Mouse (Mus musculus) ES-Bruce4 (cell line): ENCODE measurements around the gene Gm12184.

Source experiments
- CTCF ChIP-seq: IDR thresholded peaks from one replicate; pipeline ENCODE4 v1.8.1; 2011; ENCODE audit warnings: low read depth, low read length
- EP300 ChIP-seq: IDR thresholded peaks from 2 replicates; pipeline ENCODE4 v1.6.1; 2011; ENCODE audit warnings: low read depth, low read length; ENCODE audit not compliant: insufficient read depth
- POLR2A ChIP-seq: IDR thresholded peaks from one replicate; pipeline ENCODE4 v1.8.1; 2011; ENCODE audit warnings: low read length; ENCODE audit not compliant: insufficient read depth

GRCm38 (mm10) chr11:48866481-48866880 lies 40.0 kb upstream of the Gm12184 start:
- TF ChIP-seq POLR2A, result no peak
- no peak for TF ChIP-seq CTCF
- no peak for TF ChIP-seq EP300
